Mouse (Mus musculus): ENCODE measurements around the gene Tmc4.
"Not testable (repeated sequence)": the region's sequence is repeated elsewhere in the genome, so short reads cannot be mapped to it uniquely, and the experiment has no call there.

Gene Tmc4

GRCm38 (mm10) chr7:3677342-3677741 lies at the start of gene Tmc4:
Gene Tmc4, minus strand, starts transcription at chr7:3677553.
- no peak for DNase-seq (ENCODE audit: extremely low spot score, low spot score)

GRCm38 (mm10) chr7:3725459-3725858 lies 48.1 kb upstream of the Tmc4 start:
- not testable (repeated sequence) for DNase-seq (ENCODE audit: extremely low spot score, low spot score)

GRCm38 (mm10) chr7:3720268-3720667 lies 42.9 kb upstream of the Tmc4 start, which contains the start of gene Pirb:
Gene Pirb, minus strand, starts transcription at chr7:3720391.
- not testable (repeated sequence) for DNase-seq (ENCODE audit: extremely low spot score, low spot score)

- no peak for DNase-seq (ENCODE audit: extremely low spot score, low spot score)
Measured at GRCm38 (mm10) chr7:3715249-3715648, 37.9 kb upstream of the Tmc4 start.

- DNase-seq (ENCODE audit: extremely low spot score, low spot score): no peak
Measured at GRCm38 (mm10) chr7:3712264-3712942, 35.0 kb upstream of the Tmc4 start.

GRCm38 (mm10) chr7:3709000-3709399 lies 31.6 kb upstream of the Tmc4 start:
- no peak for DNase-seq (ENCODE audit: extremely low spot score, low spot score)

GRCm38 (mm10) chr7:3708447-3708980 lies 31.2 kb upstream of the Tmc4 start:
- DNase-seq (ENCODE audit: extremely low spot score, low spot score): not testable (repeated sequence)

GRCm38 (mm10) chr7:3707568-3708413 lies 30.4 kb upstream of the Tmc4 start:
- DNase-seq (ENCODE audit: extremely low spot score, low spot score): peak; percentile 48

- DNase-seq (ENCODE audit: extremely low spot score, low spot score): peak; percentile 24
Measured at GRCm38 (mm10) chr7:3707027-3707426, 29.7 kb upstream of the Tmc4 start.

- peak; percentile 16 for DNase-seq (ENCODE audit: extremely low spot score, low spot score)
Measured at GRCm38 (mm10) chr7:3706343-3706934, 29.1 kb upstream of the Tmc4 start.

- DNase-seq (ENCODE audit: extremely low spot score, low spot score): peak; percentile 15
Measured at GRCm38 (mm10) chr7:3705911-3706310, 28.6 kb upstream of the Tmc4 start.

GRCm38 (mm10) chr7:3705461-3705860 lies 28.1 kb upstream of the Tmc4 start:
- peak; percentile 22 for DNase-seq (ENCODE audit: extremely low spot score, low spot score)

GRCm38 (mm10) chr7:3704475-3704874 lies 27.1 kb upstream of the Tmc4 start:
- DNase-seq (ENCODE audit: extremely low spot score, low spot score): no peak

GRCm38 (mm10) chr7:3703879-3704441 lies 26.6 kb upstream of the Tmc4 start, which contains the start of gene Rps9:
Gene Rps9, plus strand, starts transcription at chr7:3703993.
- peak; percentile 96 for DNase-seq (ENCODE audit: extremely low spot score, low spot score)

GRCm38 (mm10) chr7:3703148-3703878 lies 26.0 kb upstream of the Tmc4 start:
- DNase-seq (ENCODE audit: extremely low spot score, low spot score): no peak

GRCm38 (mm10) chr7:3698471-3698870 lies 21.1 kb upstream of the Tmc4 start:
- no peak for DNase-seq (ENCODE audit: extremely low spot score, low spot score)

- not testable (repeated sequence) for DNase-seq (ENCODE audit: extremely low spot score, low spot score)
Measured at GRCm38 (mm10) chr7:3694949-3695305, 17.6 kb upstream of the Tmc4 start.

GRCm38 (mm10) chr7:3694076-3694948 lies 17.0 kb upstream of the Tmc4 start:
- DNase-seq (ENCODE audit: extremely low spot score, low spot score): peak; percentile 78

GRCm38 (mm10) chr7:3693809-3694075 lies 16.4 kb upstream of the Tmc4 start:
- no peak for DNase-seq (ENCODE audit: extremely low spot score, low spot score)

All from neural tube, embryonic 10.5 days (tissue).